Mouse (Mus musculus) small intestine, adult 2 months (tissue): ENCODE data around the gene Lcn4. TPM values are rescaled to one million over a fixed set of nuclear protein-coding genes. Genes with fewer than 3 reads are reported as not detected.

Experiments used
- H3K27ac ChIP-seq: fragments of 200-500 bp; 2 replicates; pipeline ENCODE4 v1.5.1; 2012; ENCODE audit warnings: low read depth, low read length, control low read depth, inconsistent platforms; ENCODE audit not compliant: insufficient read depth
- H3K27me3 ChIP-seq: fragments of 200-500 bp; 2 replicates; pipeline ENCODE4 v1.6.1; 2012; ENCODE audit warnings: mild to moderate bottlenecking, moderate library complexity, low read length, inconsistent platforms; ENCODE audit not compliant: control insufficient read depth, insufficient read depth
- H3K36me3 ChIP-seq: fragments of 200-500 bp; 2 replicates; pipeline ENCODE4 v1.6.1; 2012; ENCODE audit warnings: mild to moderate bottlenecking, low read length, control low read depth, inconsistent platforms; ENCODE audit not compliant: control insufficient read depth, insufficient read depth
- H3K4me1 ChIP-seq: fragments of 200-500 bp; 2 replicates; pipeline ENCODE4 v1.6.1; 2012; ENCODE audit warnings: low read length, inconsistent platforms, mixed read lengths; ENCODE audit not compliant: control insufficient read depth, insufficient read depth, insufficient read length
- H3K4me3 ChIP-seq: fragments of 200-500 bp; 2 replicates; pipeline ENCODE4 v1.5.1; 2012; ENCODE audit warnings: low read depth, mild to moderate bottlenecking, control low read depth, inconsistent platforms, low read length, moderate library complexity
- CTCF ChIP-seq: fragments of 200-500 bp; IDR thresholded peaks from 2 replicates; pipeline ENCODE4 v1.5.1; 2012; ENCODE audit warnings: low read depth, mild to moderate bottlenecking, control low read depth, inconsistent platforms, low read length, moderate library complexity, mixed read lengths; ENCODE audit not compliant: insufficient replicate concordance, insufficient read length; ENCODE audit errors: extremely low read depth
- POLR2A ChIP-seq: fragments of 200-500 bp; IDR thresholded peaks from 2 replicates; pipeline ENCODE4 v1.6.1; 2012; ENCODE audit warnings: low read depth, mild to moderate bottlenecking, control low read depth, inconsistent platforms, low read length, moderate library complexity
- WGBS: fragments of 180-500 bp; shearing (Covaris S2); methylation state at CpG from one replicate; pipeline ENCODE4 v1.1.7; 2018; 5-methylcytosine and 5-hydroxymethylcytosine counted together
- polyA plus RNA-seq: library from polyadenylated mRNA; depleted of rRNA; stranded (reverse); fragments of >200 nt; gene quantifications from 2 replicates; pipeline ENCODE4 v1.2.3, GENCODE M21; 2012; rRNA removed

Gene Lcn4
- polyA plus RNA-seq, 1 experiment, result not detected

- Histone ChIP-seq H3K36me3 (no peaks in the 10 kb centered on the region), H3K27ac (no peak overlapping the region), H3K4me1 (peaks cover 26% of the 10 kb centered on the region), H3K27me3 (no peaks in the 10 kb centered on the region), H3K4me3 (no peak overlapping the region)
- WGBS, result 76% methylated on average over 3 of the region's 3 CpGs
- TF ChIP-seq CTCF (peak; percentile 8; the same call in 1 of the 2 replicates), POLR2A (no peak)
These were observed 45.0 kb downstream of the Lcn4 start for GRCm38 (mm10) chr2:26626081-26626480.

GRCm38 (mm10) chr2:26625419-26625818 lies 45.7 kb downstream of the Lcn4 start:
- H3K36me3 ChIP-seq, result no peaks in the 10 kb centered on the region
- H3K27ac ChIP-seq, result no peak overlapping the region
- TF ChIP-seq CTCF, result no peak
- TF ChIP-seq POLR2A, result no peak
- peaks cover 26% of the 10 kb centered on the region for H3K4me1 ChIP-seq
- 75% methylated on average over 3 of the region's 3 CpGs for WGBS
- H3K27me3 ChIP-seq, result no peaks in the 10 kb centered on the region
- no peak overlapping the region for H3K4me3 ChIP-seq

GRCm38 (mm10) chr2:26622984-26623383 lies 48.1 kb downstream of the Lcn4 start:
- no peak overlapping the region for H3K27ac ChIP-seq
- no peak overlapping the region for H3K4me3 ChIP-seq
- 75% methylated on average over 5 of the region's 5 CpGs for WGBS
- TF ChIP-seq CTCF, result no peak
- TF ChIP-seq POLR2A, result no peak
- no peaks in the 10 kb centered on the region for H3K27me3 ChIP-seq
- H3K4me1 ChIP-seq, result peaks cover 13% of the 10 kb centered on the region; the same call in 1 of the 2 replicates
- H3K36me3 ChIP-seq, result no peaks in the 10 kb centered on the region

GRCm38 (mm10) chr2:26621246-26621645 lies 49.8 kb downstream of the Lcn4 start:
- H3K27me3 ChIP-seq, result no peaks in the 10 kb centered on the region
- peak overlapping the region; percentile 82 for H3K27ac ChIP-seq
- WGBS, result 17% methylated on average over 2 of the region's 2 CpGs
- H3K4me3 ChIP-seq, result no peak overlapping the region
- H3K36me3 ChIP-seq, result no peaks in the 10 kb centered on the region
- H3K4me1 ChIP-seq, result peaks cover 9% of the 10 kb centered on the region; the same call in 1 of the 2 replicates
- TF ChIP-seq CTCF, result no peak
- TF ChIP-seq POLR2A, result no peak

- no peak overlapping the region for H3K4me3 ChIP-seq
- no peak overlapping the region for H3K27ac ChIP-seq
- H3K27me3 ChIP-seq, result no peaks in the 10 kb centered on the region
- TF ChIP-seq POLR2A, result no peak
- no peaks in the 10 kb centered on the region for H3K36me3 ChIP-seq
- H3K4me1 ChIP-seq, result peaks cover 20% of the 10 kb centered on the region
- 80% methylated on average over 7 of the region's 7 CpGs for WGBS
These were observed 53.2 kb downstream of the Lcn4 start for GRCm38 (mm10) chr2:26617928-26618327.

Other genes starting within 250 kb of the Lcn4 start
- 72.4 and 105 TPM in 2 replicates for gene Sec16a, start 226.1 kb downstream of the Lcn4 start, polyA plus RNA-seq
- 19.6 and 21.6 TPM in 2 replicates for gene Notch1, start 154.6 kb downstream of the Lcn4 start, polyA plus RNA-seq
- 61.1 and 96.8 TPM in 2 replicates for gene Egfl7, start 91.3 kb downstream of the Lcn4 start, polyA plus RNA-seq
- not detected in 2 replicates for gene Gm20532, start 84.6 kb downstream of the Lcn4 start, polyA plus RNA-seq
- gene Agpat2, start 66.9 kb downstream of the Lcn4 start, polyA plus RNA-seq, result 288 and 515 TPM in 2 replicates
- 5.0 and 7.7 TPM in 2 replicates for gene Fam69b, start 42.8 kb downstream of the Lcn4 start, polyA plus RNA-seq
- gene Abo, start 193.7 kb upstream of the Lcn4 start, polyA plus RNA-seq, result 0.29 TPM in 1 of 2 replicates, not detected in the other
- 2.8 and 3.4 TPM in 2 replicates for gene Surf6, start 231.6 kb upstream of the Lcn4 start, polyA plus RNA-seq
- gene Med22, start 239.4 kb upstream of the Lcn4 start, polyA plus RNA-seq, result 9.9 and 16.6 TPM in 2 replicates
- gene Rpl7a, start 239.5 kb upstream of the Lcn4 start, polyA plus RNA-seq, result 504 and 639 TPM in 2 replicates
- 8.7 and 11.3 TPM in 2 replicates for gene Surf2, start 245.1 kb upstream of the Lcn4 start, polyA plus RNA-seq
- gene Surf1, start 245.2 kb upstream of the Lcn4 start, polyA plus RNA-seq, result 15.4 and 35.7 TPM in 2 replicates